Mouse (Mus musculus) myocyte (in vitro differentiated cells): ENCODE results near the gene Fchsd2. TPM values are rescaled to one million over a fixed set of nuclear protein-coding genes. Genes with fewer than 3 reads are reported as not detected.

Experiments
- H3K27me3 ChIP-seq: one replicate; pipeline ENCODE4 v1.6.1; 2011; ENCODE audit not compliant: control insufficient read depth, insufficient read depth, insufficient read length
- H3K36me3 ChIP-seq: one replicate; pipeline ENCODE4 v1.6.1; 2011; ENCODE audit not compliant: control insufficient read depth, insufficient read depth
- H3K4me2 ChIP-seq: one replicate; pipeline ENCODE4 v1.6.1; 2011; ENCODE audit warnings: low read depth, control low read depth
- H3K4me3 ChIP-seq: one replicate; pipeline ENCODE4 v1.5.1; 2011; ENCODE audit warnings: mild to moderate bottlenecking, control low read depth, moderate library complexity
- H3K79me2 ChIP-seq: one replicate; pipeline ENCODE4 v1.6.1; 2011; ENCODE audit not compliant: control insufficient read depth, insufficient read depth
- H3ac ChIP-seq: one replicate; pipeline ENCODE4 v1.6.1; 2011; ENCODE audit not compliant: control insufficient read depth, insufficient read length
- CEBPB ChIP-seq: IDR thresholded peaks from 2 replicates; pipeline ENCODE4 v1.6.1; 2011; ENCODE audit warnings: mild to moderate bottlenecking, moderate library complexity; ENCODE audit not compliant: poor library complexity, insufficient read depth, severe bottlenecking
- E2F4 ChIP-seq: IDR thresholded peaks from one replicate; pipeline ENCODE4 v1.6.1; 2011; ENCODE audit warnings: mild to moderate bottlenecking, control low read depth, moderate library complexity; ENCODE audit not compliant: insufficient read depth
- MAX ChIP-seq: IDR thresholded peaks from one replicate; pipeline ENCODE4 v1.6.1; 2011; ENCODE audit warnings: low read depth, mild to moderate bottlenecking, control low read depth
- MYOD1 ChIP-seq, 3 experiments: IDR thresholded peaks; one replicate each; pipeline ENCODE4 v1.6.1; 2011; ENCODE audit warnings: control low read depth in 2 of 3, low read depth in 2 of 3, mild to moderate bottlenecking in 2 of 3, moderate library complexity in 1 of 3; ENCODE audit not compliant: insufficient read length in 2 of 3, control insufficient read depth in 1 of 3
- MYOG ChIP-seq, 3 experiments: IDR thresholded peaks; one replicate each; pipeline ENCODE4 v1.6.1; 2011; ENCODE audit warnings: control low read depth in 2 of 3, low read depth in 2 of 3, mild to moderate bottlenecking in 2 of 3; ENCODE audit not compliant: insufficient read length in 2 of 3, control insufficient read depth in 1 of 3, insufficient read depth in 1 of 3
- POLR2A ChIP-seq: IDR thresholded peaks from one replicate; pipeline ENCODE4 v1.6.1; 2011; ENCODE audit warnings: low read depth, mild to moderate bottlenecking, control low read depth, moderate library complexity; ENCODE audit not compliant: insufficient read length
- POLR2AphosphoS2 ChIP-seq: IDR thresholded peaks from one replicate; pipeline ENCODE4 v1.6.1; 2011; ENCODE audit warnings: low read depth, control low read depth; ENCODE audit not compliant: insufficient read length
- REST ChIP-seq: IDR thresholded peaks from one replicate; pipeline ENCODE4 v1.6.1; 2011; ENCODE audit warnings: mild to moderate bottlenecking, control low read depth, moderate library complexity; ENCODE audit not compliant: insufficient read depth, insufficient read length
- SRF ChIP-seq: IDR thresholded peaks from one replicate; pipeline ENCODE4 v1.6.1; 2011; ENCODE audit warnings: low read depth; ENCODE audit not compliant: control insufficient read depth, insufficient read length
- TCF12 ChIP-seq: IDR thresholded peaks from one replicate; pipeline ENCODE4 v1.6.1; 2011; ENCODE audit warnings: mild to moderate bottlenecking, control low read depth; ENCODE audit not compliant: poor library complexity, insufficient read depth, severe bottlenecking
- TCF3 ChIP-seq: IDR thresholded peaks from one replicate; pipeline ENCODE4 v1.6.1; 2011; ENCODE audit warnings: low read depth, control low read depth; ENCODE audit not compliant: insufficient read length
- USF1 ChIP-seq: IDR thresholded peaks from one replicate; pipeline ENCODE4 v1.6.1; 2011; ENCODE audit warnings: low read depth, mild to moderate bottlenecking, control low read depth, moderate library complexity
- polyA plus RNA-seq: library from polyadenylated mRNA; unstranded; fragments of >200 nt; fragmentation: generic; extraction: Trizol; gene quantifications from one replicate; pipeline ENCODE4 v1.2.1, GENCODE M21; 2012; ENCODE audit warnings: missing spikeins

Gene Fchsd2
- polyA plus RNA-seq, 1 experiment, result 5.7 TPM

- Histone ChIP-seq H3K4me3 (no peak overlapping the region), H3K36me3 (peaks cover 11% of the 10 kb centered on the region), H3K79me2 (no peaks in the 10 kb centered on the region), H3ac (no peak overlapping the region), H3K27me3 (no peaks in the 10 kb centered on the region), H3K4me2 (no peak overlapping the region)
- TF ChIP-seq TCF12 (no peak), MAX (no peak), REST (no peak), USF1 (no peak), CEBPB (no peak), POLR2A (no peak), MYOD1 (IDR thresholded peaks at IDR 0.05; ENCODE audit: control insufficient read depth in 1 of 3, insufficient read length in 2 of 3, low read depth in 2 of 3) (no peak)
Observed at GRCm38 (mm10) chr7:101272466-101273160, 179.9 kb downstream of the Fchsd2 start.

- Histone ChIP-seq H3K79me2 (no peaks in the 10 kb centered on the region), H3K4me3 (no peak overlapping the region), H3K36me3 (peaks cover 13% of the 10 kb centered on the region), H3K4me2 (no peak overlapping the region), H3K27me3 (no peaks in the 10 kb centered on the region), H3ac (no peak overlapping the region)
- TF ChIP-seq MYOD1 (IDR thresholded peaks at IDR 0.05; ENCODE audit: control insufficient read depth in 1 of 3, insufficient read length in 2 of 3, low read depth in 2 of 3) (no peak), MAX (no peak), POLR2A (no peak)
Observed at GRCm38 (mm10) chr7:101282721-101283120, 190.1 kb downstream of the Fchsd2 start.

GRCm38 (mm10) chr7:101284504-101284903 is 191.8 kb downstream of the Fchsd2 start:
- Histone ChIP-seq H3K4me2 (no peak overlapping the region), H3ac (no peak overlapping the region), H3K4me3 (no peak overlapping the region), H3K36me3 (peaks cover 13% of the 10 kb centered on the region), H3K27me3 (no peaks in the 10 kb centered on the region), H3K79me2 (no peaks in the 10 kb centered on the region)
- TF ChIP-seq MYOG (IDR thresholded peaks at IDR 0.05; ENCODE audit: control insufficient read depth in 1 of 3, insufficient read depth in 1 of 3, insufficient read length in 2 of 3, low read depth in 2 of 3) (no peak), SRF (no peak), MYOD1 (IDR thresholded peaks at IDR 0.05; ENCODE audit: control insufficient read depth in 1 of 3, insufficient read length in 2 of 3, low read depth in 2 of 3) (no peak), TCF12 (no peak), POLR2AphosphoS2 (no peak), TCF3 (no peak), REST (no peak), MAX (no peak), CEBPB (no peak), E2F4 (no peak), USF1 (no peak), POLR2A (no peak)

GRCm38 (mm10) chr7:101286891-101287290 is 194.2 kb downstream of the Fchsd2 start:
- no peaks in the 10 kb centered on the region for H3K79me2 ChIP-seq
- TF ChIP-seq TCF3, result no peak
- TF ChIP-seq REST, result no peak
- TF ChIP-seq POLR2AphosphoS2, result no peak
- TF ChIP-seq CEBPB, result no peak
- no peak for TF ChIP-seq SRF
- no peak for TF ChIP-seq POLR2A
- TF ChIP-seq MAX, result no peak
- no peak for TF ChIP-seq TCF12
- TF ChIP-seq MYOG (IDR thresholded peaks at IDR 0.05; ENCODE audit: control insufficient read depth in 1 of 3, insufficient read depth in 1 of 3, insufficient read length in 2 of 3, low read depth in 2 of 3), result no peak
- peaks cover 9% of the 10 kb centered on the region for H3K36me3 ChIP-seq
- no peaks in the 10 kb centered on the region for H3K27me3 ChIP-seq
- no peak overlapping the region for H3ac ChIP-seq
- H3K4me3 ChIP-seq, result no peak overlapping the region
- H3K4me2 ChIP-seq, result no peak overlapping the region

GRCm38 (mm10) chr7:101287820-101288219 is 195.2 kb downstream of the Fchsd2 start:
- H3K4me3 ChIP-seq, result no peak overlapping the region
- TF ChIP-seq TCF12 (no peak), TCF3 (no peak), MAX (no peak), USF1 (no peak), SRF (no peak), E2F4 (no peak), POLR2AphosphoS2 (no peak), POLR2A (no peak), MYOD1 (IDR thresholded peaks at IDR 0.05; ENCODE audit: control insufficient read depth in 1 of 3, insufficient read length in 2 of 3, low read depth in 2 of 3) (no peak), MYOG (IDR thresholded peaks at IDR 0.05; ENCODE audit: control insufficient read depth in 1 of 3, insufficient read depth in 1 of 3, insufficient read length in 2 of 3, low read depth in 2 of 3) (no peak), REST (no peak), CEBPB (no peak)
- no peak overlapping the region for H3ac ChIP-seq
- H3K27me3 ChIP-seq, result no peaks in the 10 kb centered on the region
- H3K79me2 ChIP-seq, result no peaks in the 10 kb centered on the region
- H3K4me2 ChIP-seq, result no peak overlapping the region
- peaks cover 10% of the 10 kb centered on the region for H3K36me3 ChIP-seq
